Mouse (Mus musculus) liver, postnatal 0 days (tissue): ENCODE measurements around the gene Ifnk.

Experiments used
- CTCF ChIP-seq: sonication (generic); IDR thresholded peaks from 2 replicates; pipeline ENCODE4 v1.5.1; 2016; ENCODE audit warnings: antibody characterized with exemption, low read depth
- EP300 ChIP-seq: IDR thresholded peaks from 2 replicates; pipeline ENCODE4 v1.6.1; 2016; ENCODE audit warnings: antibody characterized with exemption, low read depth, mild to moderate bottlenecking

GRCm38 (mm10) chr4:35201700-35202099 lies 49.8 kb downstream of the Ifnk start:
- TF ChIP-seq EP300 (peak; percentile 71), CTCF (no peak)
